Mouse (Mus musculus): ENCODE measurements at regions not wholly inside any gene's neighbourhood (a gene's known extent, or its start where the extent isn't known, plus 50 kb on each side); places are given as distances from the start of the nearest gene placed in this dataset.
A peak's percentile ranks its signal among the peaks of the same experiment; 100 is the strongest.

GRCm38 (mm10) chr3:101690779-101691178 lies 86.3 kb upstream of the Atp1a1 start:
- intact Hi-C loops (cut with DNase I), result no loop called here
- H3K27me3 ChIP-seq (ENCODE audit: control insufficient read depth, insufficient read depth, low read length), result no peaks in the 10 kb centered on the region
- no peak for DNase-seq
- no peaks in the 10 kb centered on the region for H3K4me1 ChIP-seq (ENCODE audit: control insufficient read depth, insufficient read depth, low read length)
- H3K36me3 ChIP-seq (ENCODE audit: control insufficient read depth, insufficient read depth, low read length), result no peaks in the 10 kb centered on the region
- H3K4me3 ChIP-seq, result no peak overlapping the region
- no peak overlapping the region for H3K9ac ChIP-seq (ENCODE audit: low read depth, low read length)
- TF ChIP-seq POLR2A (IDR thresholded peaks at IDR 0.05; ENCODE audit: insufficient read depth, low read depth, low read length) (no peak), EP300 (IDR thresholded peaks at IDR 0.05; ENCODE audit: insufficient read depth, low read depth, low read length) (no peak), CTCF (IDR thresholded peaks at IDR 0.05) (no peak)
- no peaks in the 10 kb centered on the region for H3K79me2 ChIP-seq (replicated peaks; ENCODE audit: control insufficient read depth, insufficient read depth, low read length)
- no peak overlapping the region for H3K27ac ChIP-seq
- 84% methylated on average over 2 of the region's 2 CpGs for WGBS

GRCm38 (mm10) chr3:101690222-101690621 lies 85.7 kb upstream of the Atp1a1 start:
- Histone ChIP-seq H3K4me3 (no peak overlapping the region), H3K36me3 (ENCODE audit: control insufficient read depth, insufficient read depth, low read length) (no peaks in the 10 kb centered on the region), H3K27ac (no peak overlapping the region), H3K4me1 (ENCODE audit: control insufficient read depth, insufficient read depth, low read length) (no peaks in the 10 kb centered on the region), H3K9ac (ENCODE audit: low read depth, low read length) (no peak overlapping the region), H3K79me2 (replicated peaks; ENCODE audit: control insufficient read depth, insufficient read depth, low read length) (no peaks in the 10 kb centered on the region), H3K27me3 (ENCODE audit: control insufficient read depth, insufficient read depth, low read length) (no peaks in the 10 kb centered on the region)
- WGBS, result 79% methylated on average over 6 of the region's 6 CpGs
- DNase-seq, result no peak
- TF ChIP-seq CTCF (IDR thresholded peaks at IDR 0.05), result no peak
- no peak for TF ChIP-seq EP300 (IDR thresholded peaks at IDR 0.05; ENCODE audit: insufficient read depth, low read depth, low read length)
- TF ChIP-seq POLR2A (IDR thresholded peaks at IDR 0.05; ENCODE audit: insufficient read depth, low read depth, low read length), result no peak
- intact Hi-C loops (cut with DNase I), result no loop called here

GRCm38 (mm10) chr3:101685203-101685602 lies 80.7 kb upstream of the Atp1a1 start:
- WGBS, result 64% methylated on average over 7 of the region's 7 CpGs
- TF ChIP-seq EP300 (IDR thresholded peaks at IDR 0.05; ENCODE audit: insufficient read depth, low read depth, low read length), result no peak
- no peak for TF ChIP-seq CTCF (IDR thresholded peaks at IDR 0.05)
- no peak for TF ChIP-seq POLR2A (IDR thresholded peaks at IDR 0.05; ENCODE audit: insufficient read depth, low read depth, low read length)

GRCm38 (mm10) chr3:101672943-101673342 lies 68.5 kb upstream of the Atp1a1 start:
- 46% methylated on average over 4 of the region's 4 CpGs for WGBS
- DNase-seq, result no peak
- H3K27me3 ChIP-seq (ENCODE audit: control insufficient read depth, insufficient read depth, low read length), result no peaks in the 10 kb centered on the region

More at GRCm38 (mm10) chr3:101685203-101685602, 80.7 kb upstream of the Atp1a1 start:
- Histone ChIP-seq H3K27me3 (ENCODE audit: control insufficient read depth, insufficient read depth, low read length) (no peaks in the 10 kb centered on the region), H3K4me1 (ENCODE audit: control insufficient read depth, insufficient read depth, low read length) (no peaks in the 10 kb centered on the region), H3K36me3 (ENCODE audit: control insufficient read depth, insufficient read depth, low read length) (no peaks in the 10 kb centered on the region), H3K4me3 (no peak overlapping the region), H3K9ac (ENCODE audit: low read depth, low read length) (no peak overlapping the region), H3K79me2 (replicated peaks; ENCODE audit: control insufficient read depth, insufficient read depth, low read length) (no peaks in the 10 kb centered on the region), H3K27ac (no peak overlapping the region)
- intact Hi-C loops (cut with DNase I), result no loop called here
- no peak for DNase-seq

GRCm38 (mm10) chr3:101670561-101671001 lies 66.1 kb upstream of the Atp1a1 start:
- Histone ChIP-seq H3K27ac (no peak overlapping the region), H3K9ac (ENCODE audit: low read depth, low read length) (no peak overlapping the region), H3K4me3 (no peak overlapping the region), H3K27me3 (ENCODE audit: control insufficient read depth, insufficient read depth, low read length) (no peaks in the 10 kb centered on the region), H3K4me1 (ENCODE audit: control insufficient read depth, insufficient read depth, low read length) (peaks cover 4% of the 10 kb centered on the region), H3K36me3 (ENCODE audit: control insufficient read depth, insufficient read depth, low read length) (no peaks in the 10 kb centered on the region; the same call in 1 of the 2 replicates), H3K79me2 (replicated peaks; ENCODE audit: control insufficient read depth, insufficient read depth, low read length) (no peaks in the 10 kb centered on the region)
- peak; percentile 21 to 27 for DNase-seq
- 16% methylated on average over 8 of the region's 8 CpGs for WGBS
- TF ChIP-seq POLR2A (IDR thresholded peaks at IDR 0.05; ENCODE audit: insufficient read depth, low read depth, low read length) (no peak), EP300 (IDR thresholded peaks at IDR 0.05; ENCODE audit: insufficient read depth, low read depth, low read length) (peak; percentile 50; the same call in 1 of the 2 replicates), CTCF (IDR thresholded peaks at IDR 0.05) (no peak)
- intact Hi-C loops (cut with DNase I), result no loop called here

More at GRCm38 (mm10) chr3:101672943-101673342, 68.5 kb upstream of the Atp1a1 start:
- Histone ChIP-seq H3K36me3 (ENCODE audit: control insufficient read depth, insufficient read depth, low read length) (no peaks in the 10 kb centered on the region; the same call in 1 of the 2 replicates), H3K4me1 (ENCODE audit: control insufficient read depth, insufficient read depth, low read length) (peaks cover 4% of the 10 kb centered on the region), H3K4me3 (no peak overlapping the region), H3K27ac (no peak overlapping the region), H3K9ac (ENCODE audit: low read depth, low read length) (no peak overlapping the region), H3K79me2 (replicated peaks; ENCODE audit: control insufficient read depth, insufficient read depth, low read length) (no peaks in the 10 kb centered on the region)
- intact Hi-C loops (cut with DNase I), result no loop called here
- TF ChIP-seq POLR2A (IDR thresholded peaks at IDR 0.05; ENCODE audit: insufficient read depth, low read depth, low read length) (no peak), CTCF (IDR thresholded peaks at IDR 0.05) (no peak), EP300 (IDR thresholded peaks at IDR 0.05; ENCODE audit: insufficient read depth, low read depth, low read length) (no peak)

- intact Hi-C loops (cut with DNase I), result no loop called here
- Histone ChIP-seq H3K4me1 (ENCODE audit: control insufficient read depth, insufficient read depth, low read length) (peaks cover 4% of the 10 kb centered on the region), H3K36me3 (ENCODE audit: control insufficient read depth, insufficient read depth, low read length) (no peaks in the 10 kb centered on the region; the same call in 1 of the 2 replicates), H3K9ac (ENCODE audit: low read depth, low read length) (no peak overlapping the region), H3K27me3 (ENCODE audit: control insufficient read depth, insufficient read depth, low read length) (no peaks in the 10 kb centered on the region), H3K79me2 (replicated peaks; ENCODE audit: control insufficient read depth, insufficient read depth, low read length) (no peaks in the 10 kb centered on the region), H3K27ac (no peak overlapping the region), H3K4me3 (no peak overlapping the region)
- DNase-seq, result no peak
- WGBS, result 83% methylated on average over 3 of the region's 3 CpGs
- TF ChIP-seq POLR2A (IDR thresholded peaks at IDR 0.05; ENCODE audit: insufficient read depth, low read depth, low read length) (no peak), EP300 (IDR thresholded peaks at IDR 0.05; ENCODE audit: insufficient read depth, low read depth, low read length) (no peak), CTCF (IDR thresholded peaks at IDR 0.05) (no peak)
Observed at GRCm38 (mm10) chr3:101669743-101670142, 65.3 kb upstream of the Atp1a1 start.
